ENCODE assay signal across 8 mouse cellular contexts in genomic region chr10:13552646-13553497, GRCm38 (mm10). TPM values are rescaled to one million over a fixed set of nuclear protein-coding genes. Genes with fewer than 3 reads are reported as not detected.
DNase-seq lines count a peak whose midpoint lies in the region; ATAC-seq lines count a peak whose summit lies in the region.

Adat2 (plus strand) TSS chr10:13552894.
Pex3 (minus strand) TSS chr10:13553142.

- peak within 1 kb of the TSS; percentile 79 for H3K4me3 ChIP-seq in embryonic facial prominence, embryonic 14.5 days (ENCODE audit: low read depth, low read length)
- H3K4me3 ChIP-seq in kidney, embryonic 14.5 days (ENCODE audit: low read length): peak within 1 kb of the TSS; percentile 76
- H3K4me3 ChIP-seq in limb, embryonic 15.5 days: peak within 1 kb of the TSS; percentile 70

- peaks cover 7% of the 10 kb centered on the region for H3K4me1 ChIP-seq in embryonic facial prominence, embryonic 14.5 days (ENCODE audit: control insufficient read depth, insufficient read depth, low read length)
- H3K4me1 ChIP-seq in kidney, embryonic 14.5 days (ENCODE audit: control insufficient read depth, insufficient read depth, low read length): peaks cover 10% of the 10 kb centered on the region; the same call in 1 of the 2 replicates
- H3K4me1 ChIP-seq in limb, embryonic 15.5 days: peaks cover 8% of the 10 kb centered on the region; the same call in 1 of the 2 replicates

- peak within 1 kb of the TSS; percentile 81 for H3K27ac ChIP-seq in embryonic facial prominence, embryonic 14.5 days (replicated peaks; ENCODE audit: low read depth, low read length)
- H3K27ac ChIP-seq in kidney, embryonic 14.5 days (ENCODE audit: low read depth, low read length): peak within 1 kb of the TSS; percentile 71
- H3K27ac ChIP-seq in limb, embryonic 15.5 days: peak within 1 kb of the TSS; percentile 82

- WGBS in embryonic facial prominence, embryonic 14.5 days: under 1% methylated on average over 48 of the region's 51 CpGs
- under 1% methylated on average over 50 of the region's 51 CpGs for WGBS in kidney, embryonic 14.5 days
- WGBS in limb, embryonic 15.5 days: 1% methylated on average over 51 of the region's 51 CpGs

- peak; percentile 91 for DNase-seq in 3T3-L1 (ENCODE audit: low read depth, low spot score)
- DNase-seq in adrenal gland, postnatal 4 days (ENCODE audit: low spot score in 2 of 2): peak; percentile 78 to 86
- peak; percentile 95 for DNase-seq in embryonic facial prominence, embryonic 14.5 days (ENCODE audit: low spot score)
- DNase-seq in heart, adult 9 months (ENCODE audit: low spot score in 2 of 2): peak; percentile 81 to 86
- DNase-seq in monocyte, adult 2 months (ENCODE audit: low read depth in 1 of 2, low spot score in 2 of 2): peak; percentile 75 to 84
- peak; percentile 87 to 90 for DNase-seq in spleen, postnatal 36 days (ENCODE audit: low spot score in 2 of 2)

- peaks cover 7% of the 10 kb centered on the region; the same call in 1 of the 2 replicates for H3K36me3 ChIP-seq in embryonic facial prominence, embryonic 14.5 days (ENCODE audit: control insufficient read depth, insufficient read depth, low read length)
- H3K36me3 ChIP-seq in kidney, embryonic 14.5 days (ENCODE audit: control insufficient read depth, insufficient read depth, low read length): peaks cover 2% of the 10 kb centered on the region; the same call in 1 of the 2 replicates
- no peaks in the 10 kb centered on the region for H3K36me3 ChIP-seq in limb, embryonic 15.5 days

- H3K4me2 ChIP-seq in embryonic facial prominence, embryonic 14.5 days (ENCODE audit: low read depth, low read length): peak within 1 kb of the TSS; percentile 87
- peak within 1 kb of the TSS; percentile 69 for H3K4me2 ChIP-seq in kidney, embryonic 14.5 days (replicated peaks; ENCODE audit: low read depth, low read length)
- peak within 1 kb of the TSS; percentile 59 for H3K4me2 ChIP-seq in limb, embryonic 15.5 days

- H3K27me3 ChIP-seq in embryonic facial prominence, embryonic 14.5 days (replicated peaks; ENCODE audit: control insufficient read depth, insufficient read depth, low read length): no peaks in the 10 kb centered on the region
- H3K27me3 ChIP-seq in kidney, embryonic 14.5 days (ENCODE audit: control insufficient read depth, insufficient read depth, low read length): no peaks in the 10 kb centered on the region
- no peaks in the 10 kb centered on the region for H3K27me3 ChIP-seq in limb, embryonic 15.5 days

- H3K9me3 ChIP-seq in embryonic facial prominence, embryonic 14.5 days (ENCODE audit: control insufficient read depth, low read length): no peaks in the 10 kb centered on the region
- no peaks in the 10 kb centered on the region for H3K9me3 ChIP-seq in kidney, embryonic 14.5 days (ENCODE audit: control insufficient read depth, low read length)
- no peaks in the 10 kb centered on the region for H3K9me3 ChIP-seq in limb, embryonic 15.5 days

- peak; percentile 98 for ATAC-seq in embryonic facial prominence, embryonic 14.5 days (ENCODE audit: low read depth)
- peak; percentile 98 for ATAC-seq in kidney, embryonic 14.5 days (ENCODE audit: low FRiP score, low TSS enrichment)
- peak; percentile 87 for ATAC-seq in limb, embryonic 15.5 days (ENCODE audit: insufficient number of reproducible peaks, low FRiP score, low TSS enrichment, low read depth)

- H3K9ac ChIP-seq in embryonic facial prominence, embryonic 14.5 days (ENCODE audit: low read depth, low read length): peak within 1 kb of the TSS; percentile 87
- peak within 1 kb of the TSS; percentile 75 for H3K9ac ChIP-seq in kidney, embryonic 14.5 days (ENCODE audit: low read depth, low read length)
- peak within 1 kb of the TSS; percentile 72 for H3K9ac ChIP-seq in limb, embryonic 15.5 days

RNA-seq across cellular contexts. Expression of gene Adat2, which starts in this region (rescaled TPM):
- total RNA-seq in adrenal gland, postnatal 4 days (2021): 1 to 10 TPM; 8.3 to 9.3 TPM
- polyA plus RNA-seq in embryonic facial prominence, embryonic 14.5 days (2014; fragmentation: Nextera tagmentation; extraction: Ambion mirVana): 4.1 and 4.9 TPM in 2 replicates
- polyA plus RNA-seq in kidney, embryonic 14.5 days (2014; fragmentation: Nextera tagmentation; extraction: Ambion mirVana): 7.5 and 8.5 TPM in 2 replicates
- 3.5 and 3.9 TPM in 2 replicates for polyA plus RNA-seq in limb, embryonic 15.5 days (2015; fragmentation: Nextera tagmentation; extraction: Ambion mirVana)

RNA-seq across cellular contexts. Expression of gene Pex3, which starts in this region (rescaled TPM):
- 10 to 100 TPM; 35.8 to 44.4 TPM for total RNA-seq in adrenal gland, postnatal 4 days (2021)
- 31.3 and 38.2 TPM in 2 replicates for polyA plus RNA-seq in embryonic facial prominence, embryonic 14.5 days (2014; fragmentation: Nextera tagmentation; extraction: Ambion mirVana)
- 29.7 and 30.4 TPM in 2 replicates for polyA plus RNA-seq in kidney, embryonic 14.5 days (2014; fragmentation: Nextera tagmentation; extraction: Ambion mirVana)
- 27.8 and 28.5 TPM in 2 replicates for polyA plus RNA-seq in limb, embryonic 15.5 days (2015; fragmentation: Nextera tagmentation; extraction: Ambion mirVana)

Comparison
In these comparisons a context has a peak if more than half of its experiments do, and no peak if none do; other contexts are left out.
1. Peak in every context shown above with its lines: DNase-seq, ATAC-seq, H3K4me3 ChIP-seq and H3K27ac ChIP-seq.